Mouse (Mus musculus): ENCODE data around the gene U2surp. TPM values are rescaled to one million over a fixed set of nuclear protein-coding genes. Genes with fewer than 3 reads are reported as not detected.
"Not testable (repeated sequence)": the region's sequence is repeated elsewhere in the genome, so short reads cannot be mapped to it uniquely, and the experiment has no call there.

The U2surp gene
- total RNA-seq, 2 experiments from 2014 or later: 27.7 to 43.8 TPM

- DNase-seq: no peak
Observed at GRCm38 (mm10) chr9:95539176-95539800, 27.5 kb upstream of the U2surp start.

GRCm38 (mm10) chr9:95533817-95534216 is 22.0 kb upstream of the U2surp start:
- DNase-seq: no peak

GRCm38 (mm10) chr9:95531144-95531543 is 19.3 kb upstream of the U2surp start:
- no peak for DNase-seq

GRCm38 (mm10) chr9:95527676-95528075 is 15.9 kb upstream of the U2surp start:
- DNase-seq: no peak

GRCm38 (mm10) chr9:95525961-95526360 is 14.2 kb upstream of the U2surp start:
- peak; percentile 21 for DNase-seq

- no peak for DNase-seq
Observed at GRCm38 (mm10) chr9:95525376-95525775, 13.6 kb upstream of the U2surp start.

GRCm38 (mm10) chr9:95522561-95522960 is 10.8 kb upstream of the U2surp start:
- no peak for DNase-seq

GRCm38 (mm10) chr9:95521566-95521965 is 9.8 kb upstream of the U2surp start:
- no peak for DNase-seq

GRCm38 (mm10) chr9:95521031-95521430 is 9.2 kb upstream of the U2surp start:
- DNase-seq: no peak

GRCm38 (mm10) chr9:95520563-95520962 is 8.8 kb upstream of the U2surp start:
- no peak for DNase-seq

- not testable (repeated sequence) for DNase-seq
Observed at GRCm38 (mm10) chr9:95514361-95514760, 2.6 kb upstream of the U2surp start.

- DNase-seq: no peak
Observed at GRCm38 (mm10) chr9:95513776-95514175, 2.0 kb upstream of the U2surp start.

GRCm38 (mm10) chr9:95512331-95513030 is 685 bp upstream of the U2surp start:
- no peak for DNase-seq

GRCm38 (mm10) chr9:95510693-95511404 is 947 bp downstream of the U2surp start:
- DNase-seq: no peak

GRCm38 (mm10) chr9:95505666-95506065 is 6.1 kb downstream of the U2surp start:
- no peak for DNase-seq

GRCm38 (mm10) chr9:95499848-95500247 is 11.9 kb downstream of the U2surp start:
- no peak for DNase-seq

GRCm38 (mm10) chr9:95495038-95495437 is 16.8 kb downstream of the U2surp start:
- DNase-seq: no peak

GRCm38 (mm10) chr9:95493393-95493792 is 18.4 kb downstream of the U2surp start:
- DNase-seq: no peak

- no peak for DNase-seq
Observed at GRCm38 (mm10) chr9:95490003-95490402, 21.8 kb downstream of the U2surp start.

GRCm38 (mm10) chr9:95488861-95489260 is 22.9 kb downstream of the U2surp start:
- no peak for DNase-seq

- DNase-seq: no peak
Observed at GRCm38 (mm10) chr9:95479981-95480380, 31.8 kb downstream of the U2surp start.

- DNase-seq: no peak
Observed at GRCm38 (mm10) chr9:95478443-95478842, 33.4 kb downstream of the U2surp start.

GRCm38 (mm10) chr9:95472926-95473325 is 38.9 kb downstream of the U2surp start:
- DNase-seq: no peak

Measured in gastrocnemius, postnatal 10 days (tissue).